Mouse (Mus musculus): ENCODE measurements around the gene Acox3. TPM values are rescaled to one million over a fixed set of nuclear protein-coding genes. Genes with fewer than 3 reads are reported as not detected.

Acox3 gene
- polyA plus RNA-seq, 1 experiment from 2014 or later, result 15.5 TPM

GRCm38 (mm10) chr5:35643401-35644048 is 60.7 kb downstream of the Acox3 start:
- H3K9ac ChIP-seq (replicated peaks), result no peak overlapping the region
- ATAC-seq (replicated peaks), result no peak
- H3K4me3 ChIP-seq, result no peak overlapping the region
- WGBS, result 87% methylated on average over 9 of the region's 9 CpGs
- H3K27me3 ChIP-seq, result no peaks in the 10 kb centered on the region
- no peak overlapping the region for H3K4me2 ChIP-seq (replicated peaks)
- H3K9me3 ChIP-seq, result no peaks in the 10 kb centered on the region
- H3K4me1 ChIP-seq, result no peaks in the 10 kb centered on the region
- H3K27ac ChIP-seq (replicated peaks), result no peak overlapping the region
- H3K36me3 ChIP-seq, result no peaks in the 10 kb centered on the region

- Histone ChIP-seq H3K4me1 (no peaks in the 10 kb centered on the region), H3K9ac (replicated peaks) (no peak overlapping the region), H3K27ac (replicated peaks) (no peak overlapping the region), H3K4me2 (replicated peaks) (no peak overlapping the region), H3K4me3 (no peak overlapping the region), H3K36me3 (no peaks in the 10 kb centered on the region), H3K27me3 (no peaks in the 10 kb centered on the region), H3K9me3 (no peaks in the 10 kb centered on the region)
- no peak for ATAC-seq (replicated peaks)
- 59% methylated on average over 4 of the region's 4 CpGs for WGBS
These were observed 61.2 kb downstream of the Acox3 start for GRCm38 (mm10) chr5:35644082-35644481.

- Histone ChIP-seq H3K36me3 (no peaks in the 10 kb centered on the region), H3K9me3 (no peaks in the 10 kb centered on the region), H3K9ac (replicated peaks) (no peak overlapping the region), H3K4me3 (no peak overlapping the region), H3K27me3 (no peaks in the 10 kb centered on the region), H3K4me2 (replicated peaks) (no peak overlapping the region), H3K4me1 (no peaks in the 10 kb centered on the region), H3K27ac (replicated peaks) (no peak overlapping the region)
- no peak for ATAC-seq (replicated peaks)
- 84% methylated on average over 6 of the region's 6 CpGs for WGBS
These were observed 63.2 kb downstream of the Acox3 start for GRCm38 (mm10) chr5:35645938-35646493.

- Histone ChIP-seq H3K9ac (replicated peaks) (no peak overlapping the region), H3K9me3 (no peaks in the 10 kb centered on the region), H3K27ac (replicated peaks) (no peak overlapping the region), H3K36me3 (no peaks in the 10 kb centered on the region), H3K4me2 (replicated peaks) (no peak overlapping the region), H3K4me3 (no peak overlapping the region), H3K4me1 (no peaks in the 10 kb centered on the region), H3K27me3 (no peaks in the 10 kb centered on the region)
- ATAC-seq (replicated peaks), result no peak
- 94% methylated on average over 1 of the region's 1 CpGs for WGBS
These were observed 64.1 kb downstream of the Acox3 start for GRCm38 (mm10) chr5:35646927-35647326.

GRCm38 (mm10) chr5:35647562-35647961 is 64.7 kb downstream of the Acox3 start:
- no peak overlapping the region for H3K9ac ChIP-seq (replicated peaks)
- no peaks in the 10 kb centered on the region for H3K9me3 ChIP-seq
- no peaks in the 10 kb centered on the region for H3K36me3 ChIP-seq
- H3K4me1 ChIP-seq, result no peaks in the 10 kb centered on the region
- H3K27me3 ChIP-seq, result no peaks in the 10 kb centered on the region
- no peak overlapping the region for H3K27ac ChIP-seq (replicated peaks)
- no peak overlapping the region for H3K4me2 ChIP-seq (replicated peaks)
- 75% methylated on average over 4 of the region's 4 CpGs for WGBS
- ATAC-seq (replicated peaks), result no peak
- H3K4me3 ChIP-seq, result no peak overlapping the region

- no peak overlapping the region for H3K4me3 ChIP-seq
- H3K27me3 ChIP-seq, result no peaks in the 10 kb centered on the region
- 63% methylated on average over 2 of the region's 2 CpGs for WGBS
- H3K4me2 ChIP-seq (replicated peaks), result no peak overlapping the region
- H3K36me3 ChIP-seq, result no peaks in the 10 kb centered on the region
- H3K4me1 ChIP-seq, result no peaks in the 10 kb centered on the region
- no peak overlapping the region for H3K9ac ChIP-seq (replicated peaks)
- no peak for ATAC-seq (replicated peaks)
- no peak overlapping the region for H3K27ac ChIP-seq (replicated peaks)
- no peaks in the 10 kb centered on the region for H3K9me3 ChIP-seq
These were observed 65.4 kb downstream of the Acox3 start for GRCm38 (mm10) chr5:35648230-35648629.

GRCm38 (mm10) chr5:35652319-35652718 is 69.5 kb downstream of the Acox3 start:
- H3K27ac ChIP-seq (replicated peaks), result no peak overlapping the region
- no peak for ATAC-seq (replicated peaks)
- no peak overlapping the region for H3K4me3 ChIP-seq
- no peaks in the 10 kb centered on the region for H3K4me1 ChIP-seq
- no peak overlapping the region for H3K9ac ChIP-seq (replicated peaks)
- no peaks in the 10 kb centered on the region for H3K9me3 ChIP-seq
- H3K4me2 ChIP-seq (replicated peaks), result no peak overlapping the region
- no peaks in the 10 kb centered on the region for H3K27me3 ChIP-seq
- WGBS, result 79% methylated on average over 3 of the region's 3 CpGs
- H3K36me3 ChIP-seq, result no peaks in the 10 kb centered on the region

- Histone ChIP-seq H3K4me1 (no peaks in the 10 kb centered on the region), H3K27me3 (no peaks in the 10 kb centered on the region), H3K9me3 (no peaks in the 10 kb centered on the region), H3K36me3 (no peaks in the 10 kb centered on the region), H3K4me2 (replicated peaks) (no peak overlapping the region), H3K9ac (replicated peaks) (no peak overlapping the region), H3K4me3 (no peak overlapping the region), H3K27ac (replicated peaks) (no peak overlapping the region)
- 88% methylated on average over 13 of the region's 13 CpGs for WGBS
- ATAC-seq (replicated peaks), result no peak
These were observed 70.0 kb downstream of the Acox3 start for GRCm38 (mm10) chr5:35652872-35653271.

- Histone ChIP-seq H3K4me1 (no peaks in the 10 kb centered on the region), H3K36me3 (no peaks in the 10 kb centered on the region), H3K27me3 (no peaks in the 10 kb centered on the region), H3K9ac (replicated peaks) (no peak overlapping the region), H3K27ac (replicated peaks) (no peak overlapping the region), H3K9me3 (no peaks in the 10 kb centered on the region), H3K4me3 (no peak overlapping the region), H3K4me2 (replicated peaks) (no peak overlapping the region)
- no peak for ATAC-seq (replicated peaks)
- 85% methylated on average over 9 of the region's 9 CpGs for WGBS
These were observed 71.0 kb downstream of the Acox3 start for GRCm38 (mm10) chr5:35653743-35654395.

- Histone ChIP-seq H3K27ac (replicated peaks) (no peak overlapping the region), H3K9me3 (no peaks in the 10 kb centered on the region), H3K9ac (replicated peaks) (no peak overlapping the region), H3K4me1 (no peaks in the 10 kb centered on the region), H3K4me3 (no peak overlapping the region), H3K4me2 (replicated peaks) (no peak overlapping the region), H3K36me3 (no peaks in the 10 kb centered on the region), H3K27me3 (no peaks in the 10 kb centered on the region)
- ATAC-seq (replicated peaks), result no peak
- 86% methylated on average over 10 of the region's 10 CpGs for WGBS
These were observed 73.1 kb downstream of the Acox3 start for GRCm38 (mm10) chr5:35655753-35656485.

- Histone ChIP-seq H3K27me3 (no peaks in the 10 kb centered on the region), H3K27ac (replicated peaks) (no peak overlapping the region), H3K4me2 (replicated peaks) (no peak overlapping the region), H3K4me1 (no peaks in the 10 kb centered on the region), H3K9me3 (no peaks in the 10 kb centered on the region), H3K9ac (replicated peaks) (no peak overlapping the region), H3K36me3 (no peaks in the 10 kb centered on the region), H3K4me3 (no peak overlapping the region)
- WGBS, result 58% methylated on average over 3 of the region's 3 CpGs
- ATAC-seq (replicated peaks), result no peak
These were observed 76.7 kb downstream of the Acox3 start for GRCm38 (mm10) chr5:35659503-35659902.

- Histone ChIP-seq H3K27me3 (no peaks in the 10 kb centered on the region), H3K36me3 (no peaks in the 10 kb centered on the region), H3K4me1 (no peaks in the 10 kb centered on the region), H3K9ac (replicated peaks) (no peak overlapping the region), H3K27ac (replicated peaks) (no peak overlapping the region), H3K4me3 (no peak overlapping the region), H3K9me3 (no peaks in the 10 kb centered on the region), H3K4me2 (replicated peaks) (no peak overlapping the region)
- WGBS, result 72% methylated on average over 6 of the region's 6 CpGs
- ATAC-seq (replicated peaks), result no peak
These were observed 78.4 kb downstream of the Acox3 start for GRCm38 (mm10) chr5:35661210-35661609.

Data from forebrain, embryonic 15.5 days (tissue).